Mouse (Mus musculus): ENCODE data around the gene Tmem98. TPM values are rescaled to one million over a fixed set of nuclear protein-coding genes. Genes with fewer than 3 reads are reported as not detected.

The Tmem98 gene
- polyA plus RNA-seq, 1 experiment from 2014 or later = 72.1 TPM

DNA sequence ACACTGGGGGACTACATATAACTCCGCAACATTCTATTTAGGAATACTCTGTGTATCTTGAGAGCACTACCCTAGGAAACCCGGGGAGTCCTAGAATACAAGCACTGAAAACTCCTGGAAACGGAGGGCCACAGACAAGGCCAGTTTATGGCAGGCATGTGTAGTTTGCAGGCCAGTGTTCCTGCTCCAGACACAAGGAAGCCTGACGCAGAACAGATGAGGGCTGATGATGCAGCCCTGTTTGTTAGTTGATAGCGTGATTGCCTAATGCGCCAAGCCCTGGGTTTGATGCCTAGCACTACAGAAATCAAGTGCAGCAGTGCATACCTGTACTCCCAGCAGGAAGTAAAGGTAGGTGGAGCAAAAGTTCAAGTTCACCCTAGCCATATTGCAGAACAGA lies 31.8 kb upstream of the Tmem98 start:
- Histone ChIP-seq H3K9me3 (ENCODE audit: low read length) (no peaks in the 10 kb centered on the region), H3K4me3 (ENCODE audit: low read depth, low read length) (peak overlapping the region; percentile 61; the same call in 1 of the 2 replicates), H3K4me2 (replicated peaks; ENCODE audit: low read depth, low read length) (peak overlapping the region; percentile 38), H3K27ac (ENCODE audit: low read length) (peak overlapping the region; percentile 54; the same call in 1 of the 2 replicates), H3K9ac (replicated peaks; ENCODE audit: low read depth) (no peak overlapping the region), H3K36me3 (ENCODE audit: insufficient read depth, low read length) (no peaks in the 10 kb centered on the region), H3K4me1 (ENCODE audit: insufficient read depth, low read depth, low read length) (no peaks in the 10 kb centered on the region; the same call in 1 of the 2 replicates), H3K27me3 (replicated peaks; ENCODE audit: insufficient read depth, low read length) (no peaks in the 10 kb centered on the region)
- DNase-seq (ENCODE audit: low spot score) = peak; percentile 72
- TF ChIP-seq EP300 (IDR thresholded peaks at IDR 0.05) (no peak), CTCF (IDR thresholded peaks at IDR 0.05) (no peak)
- ATAC-seq = no peak
- WGBS = 58% methylated on average over 6 of the region's 6 CpGs

DNA sequence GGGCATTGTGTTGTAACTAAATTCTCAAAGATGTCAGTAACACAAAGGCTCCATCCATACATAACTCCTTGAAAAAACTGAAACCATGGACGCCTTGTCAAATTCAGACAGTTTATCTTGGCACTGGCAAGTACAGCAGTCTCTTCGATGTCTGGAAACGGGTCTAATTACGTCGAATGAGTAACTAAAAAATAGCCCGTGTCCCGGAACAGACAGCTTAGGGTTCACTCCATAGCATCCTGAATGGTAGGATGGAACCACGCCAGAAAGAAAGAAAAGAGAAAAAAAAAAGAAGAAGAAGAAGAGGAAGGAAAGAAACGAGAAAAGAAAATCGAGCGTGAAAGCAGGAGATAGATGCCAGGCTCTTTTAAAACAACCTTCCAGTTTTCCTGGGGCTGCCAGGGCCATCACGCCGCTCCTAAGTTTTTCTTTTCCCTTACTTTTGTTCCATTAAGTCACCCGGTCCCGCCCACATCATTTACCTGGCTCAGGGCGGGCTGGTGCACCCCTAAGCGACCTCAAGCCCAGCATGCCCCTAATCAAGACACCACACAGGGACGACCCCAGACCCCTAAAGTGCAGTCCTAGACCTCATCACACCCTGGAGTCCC lies 31.0 kb upstream of the Tmem98 start:
- no peaks in the 10 kb centered on the region for H3K36me3 ChIP-seq (ENCODE audit: insufficient read depth, low read length)
- DNase-seq (ENCODE audit: low spot score) (peak; percentile 62), ATAC-seq (peak; percentile 11)
- WGBS = under 1% methylated on average over 18 of the region's 18 CpGs
- H3K27ac ChIP-seq (ENCODE audit: low read length) = peak overlapping the region; percentile 95
- no peaks in the 10 kb centered on the region; the same call in 1 of the 2 replicates for H3K4me1 ChIP-seq (ENCODE audit: insufficient read depth, low read depth, low read length)
- H3K9ac ChIP-seq (replicated peaks; ENCODE audit: low read depth) = peak overlapping the region; percentile 45
- no peak for TF ChIP-seq EP300 (IDR thresholded peaks at IDR 0.05)
- no peak for TF ChIP-seq CTCF (IDR thresholded peaks at IDR 0.05)
- H3K4me3 ChIP-seq (ENCODE audit: low read depth, low read length) = peak overlapping the region; percentile 61
- no peaks in the 10 kb centered on the region for H3K9me3 ChIP-seq (ENCODE audit: low read length)
- no peaks in the 10 kb centered on the region for H3K27me3 ChIP-seq (replicated peaks; ENCODE audit: insufficient read depth, low read length)
- peak overlapping the region; percentile 80 for H3K4me2 ChIP-seq (replicated peaks; ENCODE audit: low read depth, low read length)

DNA sequence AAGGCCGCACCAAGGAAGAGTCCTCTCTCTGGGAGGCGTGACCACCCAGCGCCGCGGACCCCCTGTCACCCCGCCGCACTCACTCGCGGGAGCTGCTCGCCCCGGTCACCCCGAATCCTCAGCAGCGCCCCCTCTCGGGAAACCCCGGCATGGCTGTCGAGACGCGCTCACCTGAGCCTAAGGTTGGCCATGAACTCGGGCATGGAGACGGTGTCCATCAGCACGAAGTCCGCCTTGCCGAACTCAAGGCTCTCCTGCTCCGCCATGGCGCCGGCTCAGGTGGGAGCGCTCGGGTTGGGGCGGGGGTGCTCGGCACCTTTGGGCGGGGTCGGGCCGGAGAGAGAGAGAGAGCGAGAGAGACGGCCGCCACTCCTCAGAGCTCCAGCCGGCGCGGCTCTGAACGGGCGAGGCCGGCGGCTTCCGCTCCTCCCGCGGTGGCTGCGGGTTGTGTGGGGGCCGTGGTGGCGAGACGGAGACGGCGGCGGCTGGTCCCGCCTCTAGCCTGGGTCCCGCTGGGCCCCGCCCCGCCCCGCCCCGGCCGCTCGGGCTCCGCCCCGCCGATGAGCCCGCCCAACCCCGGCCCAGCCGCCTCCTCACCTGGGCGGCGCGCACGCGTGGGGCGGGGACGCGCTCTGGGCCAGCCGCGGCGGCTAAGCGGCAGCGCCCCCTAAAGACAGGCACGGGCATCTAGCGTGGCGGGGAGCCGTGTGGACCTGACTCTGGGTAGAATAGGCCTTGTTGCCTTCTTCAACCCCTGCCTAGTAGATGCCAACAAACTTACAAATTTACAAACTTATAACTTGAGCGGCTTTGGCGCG lies 30.2 kb upstream of the Tmem98 start, which contains the start of gene Myo1d:
Myo1d (minus strand) TSS at position 499 of the 818 bp plus-strand sequence.
- ATAC-seq (peak; percentile 97), DNase-seq (ENCODE audit: low spot score) (peak; percentile 93)
- Histone ChIP-seq H3K4me1 (ENCODE audit: insufficient read depth, low read depth, low read length) (no peaks in the 10 kb centered on the region), H3K27ac (ENCODE audit: low read length) (peak within 1 kb of the TSS; percentile 95), H3K4me3 (ENCODE audit: low read depth, low read length) (peak within 1 kb of the TSS; percentile 61), H3K4me2 (replicated peaks; ENCODE audit: low read depth, low read length) (peak within 1 kb of the TSS; percentile 80), H3K36me3 (ENCODE audit: insufficient read depth, low read length) (no peaks in the 10 kb centered on the region), H3K27me3 (replicated peaks; ENCODE audit: insufficient read depth, low read length) (no peaks in the 10 kb centered on the region), H3K9me3 (ENCODE audit: low read length) (no peaks in the 10 kb centered on the region), H3K9ac (replicated peaks; ENCODE audit: low read depth) (peak within 1 kb of the TSS; percentile 45)
- WGBS = under 1% methylated on average over 71 of the region's 87 CpGs
- TF ChIP-seq CTCF (IDR thresholded peaks at IDR 0.05) (peak; percentile 86), EP300 (IDR thresholded peaks at IDR 0.05) (no peak)

- Histone ChIP-seq H3K4me3 (ENCODE audit: low read depth, low read length) (no peak overlapping the region), H3K9ac (replicated peaks; ENCODE audit: low read depth) (no peak overlapping the region), H3K36me3 (ENCODE audit: insufficient read depth, low read length) (no peaks in the 10 kb centered on the region), H3K27me3 (replicated peaks; ENCODE audit: insufficient read depth, low read length) (no peaks in the 10 kb centered on the region), H3K9me3 (ENCODE audit: low read length) (no peaks in the 10 kb centered on the region), H3K4me2 (replicated peaks; ENCODE audit: low read depth, low read length) (no peak overlapping the region), H3K27ac (ENCODE audit: low read length) (no peak overlapping the region), H3K4me1 (ENCODE audit: insufficient read depth, low read depth, low read length) (no peaks in the 10 kb centered on the region)
- DNase-seq (ENCODE audit: low spot score) (no peak), ATAC-seq (no peak)
- no peak for TF ChIP-seq EP300 (IDR thresholded peaks at IDR 0.05)
- TF ChIP-seq CTCF (IDR thresholded peaks at IDR 0.05) = no peak
- WGBS = 75% methylated on average over 2 of the region's 2 CpGs
These were observed 28.4 kb upstream of the Tmem98 start for GRCm38 (mm10) chr11:80781535-80781934.

DNA sequence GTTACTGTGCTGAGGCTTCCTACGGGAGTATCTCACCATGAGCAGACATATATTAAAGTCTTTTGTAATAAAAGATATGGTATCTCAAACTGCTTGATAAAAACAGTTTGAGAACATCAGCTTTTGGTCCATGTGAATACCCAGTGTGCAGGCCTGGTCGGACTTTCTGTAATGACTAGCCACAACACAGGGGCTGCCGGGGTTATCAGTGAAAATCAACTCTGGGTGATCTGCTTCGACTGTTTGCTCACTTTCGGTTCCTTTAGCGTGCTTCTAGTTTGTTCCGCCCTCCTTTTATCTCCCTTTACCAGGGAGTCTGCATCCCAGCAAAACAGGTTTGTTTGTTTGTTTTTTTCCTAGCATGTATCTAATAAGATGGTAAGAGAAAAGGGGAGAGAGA lies 26.5 kb upstream of the Tmem98 start:
- 41% methylated on average over 7 of the region's 7 CpGs for WGBS
- no peaks in the 10 kb centered on the region for H3K36me3 ChIP-seq (ENCODE audit: insufficient read depth, low read length)
- H3K27ac ChIP-seq (ENCODE audit: low read length) = 0 out of 2 replicates have a peak overlapping the region, but pooled peaks have one; percentile 72
- DNase-seq (ENCODE audit: low spot score) (no peak), ATAC-seq (no peak)
- no peak overlapping the region for H3K9ac ChIP-seq (replicated peaks; ENCODE audit: low read depth)
- no peak overlapping the region for H3K4me3 ChIP-seq (ENCODE audit: low read depth, low read length)
- no peak overlapping the region for H3K4me2 ChIP-seq (replicated peaks; ENCODE audit: low read depth, low read length)
- H3K9me3 ChIP-seq (ENCODE audit: low read length) = no peaks in the 10 kb centered on the region
- TF ChIP-seq EP300 (IDR thresholded peaks at IDR 0.05) (no peak), CTCF (IDR thresholded peaks at IDR 0.05) (no peak)
- H3K4me1 ChIP-seq (ENCODE audit: insufficient read depth, low read depth, low read length) = no peaks in the 10 kb centered on the region
- no peaks in the 10 kb centered on the region for H3K27me3 ChIP-seq (replicated peaks; ENCODE audit: insufficient read depth, low read length)

- ATAC-seq = peak; percentile 51
- Histone ChIP-seq H3K9me3 (ENCODE audit: low read length) (no peaks in the 10 kb centered on the region), H3K4me3 (ENCODE audit: low read depth, low read length) (no peak overlapping the region), H3K4me2 (replicated peaks; ENCODE audit: low read depth, low read length) (no peak overlapping the region), H3K27me3 (replicated peaks; ENCODE audit: insufficient read depth, low read length) (no peaks in the 10 kb centered on the region), H3K27ac (ENCODE audit: low read length) (peak overlapping the region; percentile 72), H3K9ac (replicated peaks; ENCODE audit: low read depth) (0 out of 2 replicates have a peak overlapping the region, but pooled peaks have one; percentile 12), H3K36me3 (ENCODE audit: insufficient read depth, low read length) (no peaks in the 10 kb centered on the region), H3K4me1 (ENCODE audit: insufficient read depth, low read depth, low read length) (no peaks in the 10 kb centered on the region)
- TF ChIP-seq CTCF (IDR thresholded peaks at IDR 0.05) (no peak), EP300 (IDR thresholded peaks at IDR 0.05) (no peak; the same call in 1 of the 2 replicates)
- WGBS = 22% methylated on average over 3 of the region's 3 CpGs
- DNase-seq (ENCODE audit: low spot score) = peak; percentile 85
These were observed 25.7 kb upstream of the Tmem98 start for GRCm38 (mm10) chr11:80784294-80784743.
